Mouse (Mus musculus) cerebellum, adult 2 months (tissue): ENCODE results near the gene Slc4a1ap.

Source experiments
- CTCF ChIP-seq: fragments of 200-500 bp; IDR thresholded peaks from 2 replicates; pipeline ENCODE4 v1.5.1; 2011; ENCODE audit warnings: low read depth, mild to moderate bottlenecking, control low read depth, low read length, moderate library complexity, borderline replicate concordance; ENCODE audit not compliant: insufficient read depth
- POLR2A ChIP-seq: fragments of 200-500 bp; IDR thresholded peaks from 2 replicates; pipeline ENCODE4 v1.6.1; 2011; ENCODE audit warnings: low read length, control low read depth, borderline replicate concordance; ENCODE audit not compliant: insufficient read depth

GRCm38 (mm10) chr5:31492031-31492430 lies 34.8 kb upstream of the Slc4a1ap start:
- TF ChIP-seq POLR2A (no peak), CTCF (no peak)
